Mouse (Mus musculus) hindbrain, embryonic 14.5 days (tissue): ENCODE data around the gene Prg4. TPM values are rescaled to one million over a fixed set of nuclear protein-coding genes. Genes with fewer than 3 reads are reported as not detected.

ENCODE experiments used
- ATAC-seq: fragments of 200-750 bp; cut with Nextera tagmentation; 2 replicates; pipeline ENCODE4 v1.8.0; 2017; ENCODE audit warnings: moderate number of reproducible peaks, mild to moderate bottlenecking, moderate TSS enrichment, moderate library complexity; ENCODE audit not compliant: low FRiP score
- DNase-seq: peaks from one replicate; pipeline ENCODE4 v3.0.0-alpha.2; 2015; ENCODE audit warnings: low spot score
- H3K27ac ChIP-seq: fragments of 300-500 bp; sonication (generic); 2 replicates; pipeline ENCODE4 v1.5.1; 2014; ENCODE audit warnings: mild to moderate bottlenecking, moderate library complexity
- H3K27me3 ChIP-seq: fragments of 300-500 bp; sonication (generic); 2 replicates; pipeline ENCODE4 v1.6.1; 2014; ENCODE audit warnings: mild to moderate bottlenecking, low read length, mixed read lengths; ENCODE audit not compliant: control insufficient read depth, insufficient read depth
- H3K36me3 ChIP-seq: fragments of 300-500 bp; sonication (generic); replicated peaks from 2 replicates; pipeline ENCODE4 v1.6.1; 2014; ENCODE audit not compliant: control insufficient read depth, insufficient read depth
- H3K4me1 ChIP-seq: fragments of 300-500 bp; sonication (generic); replicated peaks from 2 replicates; pipeline ENCODE4 v1.6.1; 2014; ENCODE audit warnings: antibody characterized with exemption, low read length, mixed read lengths; ENCODE audit not compliant: control insufficient read depth, insufficient read depth
- H3K4me2 ChIP-seq: fragments of 300-500 bp; sonication (generic); replicated peaks from 2 replicates; pipeline ENCODE4 v1.6.1; 2014; ENCODE audit warnings: mild to moderate bottlenecking, moderate library complexity
- H3K4me3 ChIP-seq: fragments of 300-500 bp; sonication (generic); replicated peaks from 2 replicates; pipeline ENCODE4 v1.5.1; 2014; ENCODE audit warnings: mild to moderate bottlenecking, low read length
- H3K9ac ChIP-seq: fragments of 300-500 bp; sonication (generic); 2 replicates; pipeline ENCODE4 v1.6.1; 2014
- H3K9me3 ChIP-seq: fragments of 300-500 bp; sonication (generic); 2 replicates; pipeline ENCODE4 v1.6.1; 2016; ENCODE audit warnings: low read length; ENCODE audit not compliant: control insufficient read depth
- WGBS: fragments of 180-500 bp; shearing (Covaris S2); extraction: QIAGEN DNeasy Blood & Tissue Kit; methylation state at CpG from one replicate; pipeline ENCODE4 v1.1.7; 2014; 5-methylcytosine and 5-hydroxymethylcytosine counted together
- polyA plus RNA-seq: library from polyadenylated mRNA; unstranded; fragments of >200 nt; fragmentation: Nextera tagmentation; extraction: Ambion mirVana; gene quantifications from 2 replicates; pipeline ENCODE4 v1.2.1, GENCODE M21; 2014

The Prg4 gene
- polyA plus RNA-seq, 1 experiment from 2014 or later = 0.75 TPM

GRCm38 (mm10) chr1:150425665-150426064 lies 40.3 kb downstream of the Prg4 start:
- ATAC-seq = no peak
- peaks cover 93% of the 10 kb centered on the region for H3K36me3 ChIP-seq
- 88% methylated on average over 9 of the region's 9 CpGs for WGBS

GRCm38 (mm10) chr1:150418426-150418825 lies 47.5 kb downstream of the Prg4 start:
- H3K4me1 ChIP-seq = no peaks in the 10 kb centered on the region
- H3K9me3 ChIP-seq = no peaks in the 10 kb centered on the region
- H3K4me3 ChIP-seq = no peak overlapping the region
- no peaks in the 10 kb centered on the region for H3K27me3 ChIP-seq
- H3K9ac ChIP-seq = no peak overlapping the region
- H3K4me2 ChIP-seq = no peak overlapping the region
- DNase-seq (no peak), ATAC-seq (no peak)
- H3K36me3 ChIP-seq = peaks cover 87% of the 10 kb centered on the region
- no peak overlapping the region for H3K27ac ChIP-seq
- 93% methylated on average over 4 of the region's 4 CpGs for WGBS

More at GRCm38 (mm10) chr1:150425665-150426064, 40.3 kb downstream of the Prg4 start:
- Histone ChIP-seq H3K9ac (no peak overlapping the region), H3K27ac (no peak overlapping the region), H3K4me2 (no peak overlapping the region), H3K27me3 (no peaks in the 10 kb centered on the region), H3K4me3 (no peak overlapping the region), H3K4me1 (no peaks in the 10 kb centered on the region), H3K9me3 (no peaks in the 10 kb centered on the region)
- no peak for DNase-seq

GRCm38 (mm10) chr1:150416006-150416405 lies 50.0 kb downstream of the Prg4 start:
- no peak overlapping the region for H3K4me3 ChIP-seq
- H3K9me3 ChIP-seq = no peaks in the 10 kb centered on the region
- 96% methylated on average over 3 of the region's 3 CpGs for WGBS
- H3K36me3 ChIP-seq = peaks cover 86% of the 10 kb centered on the region
- no peaks in the 10 kb centered on the region for H3K4me1 ChIP-seq
- no peak overlapping the region for H3K4me2 ChIP-seq
- H3K27ac ChIP-seq = no peak overlapping the region
- ATAC-seq (no peak), DNase-seq (no peak)
- no peaks in the 10 kb centered on the region for H3K27me3 ChIP-seq
- H3K9ac ChIP-seq = no peak overlapping the region

GRCm38 (mm10) chr1:150409996-150410395 lies 56.0 kb downstream of the Prg4 start:
- H3K9ac ChIP-seq = no peak overlapping the region
- ATAC-seq (no peak), DNase-seq (no peak)
- H3K4me2 ChIP-seq = no peak overlapping the region
- H3K4me1 ChIP-seq = no peaks in the 10 kb centered on the region
- H3K36me3 ChIP-seq = peaks cover 92% of the 10 kb centered on the region
- H3K9me3 ChIP-seq = no peaks in the 10 kb centered on the region
- no peaks in the 10 kb centered on the region for H3K27me3 ChIP-seq
- no peak overlapping the region for H3K4me3 ChIP-seq
- WGBS = 98% methylated on average over 6 of the region's 6 CpGs
- no peak overlapping the region for H3K27ac ChIP-seq

- no peak overlapping the region for H3K4me2 ChIP-seq
- H3K9ac ChIP-seq = no peak overlapping the region
- 95% methylated on average over 9 of the region's 9 CpGs for WGBS
- no peaks in the 10 kb centered on the region for H3K4me1 ChIP-seq
- ATAC-seq (no peak), DNase-seq (no peak)
- H3K36me3 ChIP-seq = peaks cover 88% of the 10 kb centered on the region
- H3K27ac ChIP-seq = no peak overlapping the region
- H3K9me3 ChIP-seq = no peaks in the 10 kb centered on the region
- H3K27me3 ChIP-seq = no peaks in the 10 kb centered on the region
- H3K4me3 ChIP-seq = no peak overlapping the region
Observed at GRCm38 (mm10) chr1:150407285-150407684, 58.7 kb downstream of the Prg4 start.

GRCm38 (mm10) chr1:150404555-150404954 lies 61.4 kb downstream of the Prg4 start:
- no peak overlapping the region for H3K27ac ChIP-seq
- H3K9ac ChIP-seq = no peak overlapping the region
- no peak overlapping the region for H3K4me2 ChIP-seq
- no peaks in the 10 kb centered on the region for H3K4me1 ChIP-seq
- peaks cover 80% of the 10 kb centered on the region for H3K36me3 ChIP-seq
- H3K27me3 ChIP-seq = no peaks in the 10 kb centered on the region
- no peak overlapping the region for H3K4me3 ChIP-seq
- no peak for ATAC-seq
- no peak for DNase-seq
- H3K9me3 ChIP-seq = no peaks in the 10 kb centered on the region
- 93% methylated on average over 3 of the region's 3 CpGs for WGBS

GRCm38 (mm10) chr1:150403914-150404313 lies 62.1 kb downstream of the Prg4 start:
- H3K9ac ChIP-seq = no peak overlapping the region
- H3K27ac ChIP-seq = no peak overlapping the region
- no peak overlapping the region for H3K4me2 ChIP-seq
- H3K27me3 ChIP-seq = no peaks in the 10 kb centered on the region
- no peak overlapping the region for H3K4me3 ChIP-seq
- 95% methylated on average over 3 of the region's 3 CpGs for WGBS
- H3K36me3 ChIP-seq = peaks cover 79% of the 10 kb centered on the region
- H3K9me3 ChIP-seq = no peaks in the 10 kb centered on the region
- no peaks in the 10 kb centered on the region for H3K4me1 ChIP-seq
- ATAC-seq (no peak), DNase-seq (no peak)

Other genes with a start within 250 kb of the Prg4 start
- gene Pdc, start 146.7 kb downstream of the Prg4 start, polyA plus RNA-seq = not detected in 2 replicates
- gene Tpr, start 73.3 kb downstream of the Prg4 start, polyA plus RNA-seq = 118 and 130 TPM in 2 replicates
- gene Odr4, start 73.1 kb downstream of the Prg4 start, polyA plus RNA-seq = 41.5 and 46.1 TPM in 2 replicates